In the genomic region with DNA sequence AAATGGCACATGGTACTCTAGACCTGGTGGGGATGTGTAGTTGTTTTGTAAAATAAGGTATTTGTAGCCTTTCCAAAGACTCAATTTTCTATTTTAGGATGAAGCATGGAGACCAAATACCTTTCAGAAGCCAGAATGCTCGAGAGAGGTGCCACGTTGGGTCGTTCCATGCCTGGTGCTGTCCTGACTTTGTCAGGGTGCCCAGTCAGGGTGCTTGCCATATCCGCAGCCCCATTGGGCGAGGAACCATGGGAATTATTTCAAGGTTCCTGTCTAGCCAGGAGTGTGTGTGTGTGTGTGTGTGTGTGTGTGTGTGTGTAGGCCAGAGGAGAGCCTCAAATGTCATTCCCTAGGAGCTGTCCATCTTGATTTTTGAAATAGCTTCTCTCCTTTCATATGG, we compare ENCODE assay signal across 37 mouse cellular contexts. TPM values are rescaled to one million over a fixed set of nuclear protein-coding genes. Genes with fewer than 3 reads are reported as not detected.
"Had no signal": no experiment of that assay in that cellular context is flagged by ENCODE, and none has a peak within 500 bp of the region (broad histone marks: within the 10 kb centered on the region; RNA-seq: fewer than 3 reads in every experiment).

No protein-coding gene starts in this region.

- ATAC-seq: hindbrain, postnatal 0 days; intestine, embryonic 16.5 days; liver, embryonic 12.5 days had no signal

- H3K36me3 ChIP-seq: heart, embryonic 10.5 days; heart, embryonic 12.5 days; hindbrain, embryonic 13.5 days; hindbrain, embryonic 15.5 days; limb, embryonic 13.5 days; limb, embryonic 15.5 days; liver, embryonic 12.5 days had no signal

- H3K9me3 ChIP-seq: heart, embryonic 10.5 days; heart, embryonic 12.5 days; hindbrain, embryonic 13.5 days; hindbrain, embryonic 15.5 days; limb, embryonic 13.5 days; limb, embryonic 15.5 days; liver, embryonic 12.5 days had no signal

- H3K4me3 ChIP-seq: heart, embryonic 10.5 days; heart, embryonic 12.5 days; hindbrain, embryonic 13.5 days; hindbrain, embryonic 15.5 days; left cerebral cortex, adult 2 months; limb, embryonic 13.5 days; limb, embryonic 15.5 days; liver, embryonic 12.5 days had no signal

- H3K9ac ChIP-seq: heart, embryonic 12.5 days; hindbrain, embryonic 13.5 days; hindbrain, embryonic 15.5 days; limb, embryonic 13.5 days; limb, embryonic 15.5 days; liver, embryonic 12.5 days; liver, embryonic 14.5 days had no signal

- H3K27ac ChIP-seq: heart, embryonic 10.5 days; hindbrain, embryonic 13.5 days; hindbrain, embryonic 15.5 days; hindbrain, postnatal 0 days; left cerebral cortex, adult 2 months; liver, embryonic 12.5 days; liver, embryonic 14.5 days had no signal

- H3K4me2 ChIP-seq: heart, embryonic 12.5 days; hindbrain, embryonic 13.5 days; hindbrain, embryonic 15.5 days; limb, embryonic 15.5 days; liver, embryonic 12.5 days had no signal

- DNase-seq: gastrocnemius, postnatal 14 days; gastrocnemius, postnatal 36 days; heart, postnatal 36 days; kidney, adult 11 months; kidney, adult 8-10 months; kidney, postnatal 14 days; kidney, postnatal 36 days; layer of hippocampus, adult 9-11 months; lung, adult 18-20 months had no signal

RNA-seq across cellular contexts. Expression of a gene that starts 38.4 kb away (rescaled TPM):
- total RNA-seq: gastrocnemius, adult 18-20 months; gastrocnemius, adult 8-10 months; gastrocnemius, postnatal 14 days; gastrocnemius, postnatal 36 days; heart, adult 18-20 months; heart, adult 8-10 months; heart, postnatal 10 days; heart, postnatal 36 days; hematopoietic stem cell, adult 5-6 weeks; hindbrain, postnatal 0 days; layer of hippocampus, adult 18-20 months; layer of hippocampus, adult 8-10 months; layer of hippocampus, postnatal 14 days; left cerebral cortex, adult 2 months; left cerebral cortex, postnatal 14 days; left cerebral cortex, postnatal 36 days; liver, adult 2 months had no signal
- polyA plus RNA-seq: gonadal fat pad, adult 2 months; heart, embryonic 10.5 days; heart, embryonic 12.5 days; heart, embryonic 14.5 days; hindbrain, embryonic 11.5 days; hindbrain, embryonic 13.5 days; hindbrain, embryonic 15.5 days; hindbrain, postnatal 0 days; intestine, embryonic 14.5 days; intestine, embryonic 16.5 days; limb, embryonic 13.5 days; limb, embryonic 15.5 days; liver, adult 2 months; liver, embryonic 12.5 days; liver, embryonic 14.5 days; liver, embryonic 16.5 days had no signal
